Mouse (Mus musculus): Measurements from ENCODE around the gene Tnip1.

Tnip1 gene

DNA sequence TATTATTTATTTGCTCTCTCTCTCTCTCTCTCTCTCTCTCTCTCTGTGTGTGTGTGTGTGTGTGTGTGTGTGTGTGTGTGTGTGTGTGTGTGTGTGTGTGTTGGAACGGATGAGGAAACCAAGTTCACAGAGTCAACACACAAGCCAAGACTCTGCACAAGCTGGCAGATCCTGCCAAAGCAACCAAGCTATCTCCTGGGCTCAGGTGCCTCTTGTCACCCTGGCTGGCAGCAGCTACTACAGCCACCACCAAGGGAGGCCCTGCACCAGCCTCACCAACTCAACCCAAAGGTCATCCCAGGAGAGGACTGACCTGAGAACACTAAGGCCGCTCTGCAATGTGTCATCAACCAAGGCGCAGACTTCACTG is 26.0 kb downstream of the Tnip1 start:
- intact Hi-C loops (cut with DNase I): no loop called here

DNA sequence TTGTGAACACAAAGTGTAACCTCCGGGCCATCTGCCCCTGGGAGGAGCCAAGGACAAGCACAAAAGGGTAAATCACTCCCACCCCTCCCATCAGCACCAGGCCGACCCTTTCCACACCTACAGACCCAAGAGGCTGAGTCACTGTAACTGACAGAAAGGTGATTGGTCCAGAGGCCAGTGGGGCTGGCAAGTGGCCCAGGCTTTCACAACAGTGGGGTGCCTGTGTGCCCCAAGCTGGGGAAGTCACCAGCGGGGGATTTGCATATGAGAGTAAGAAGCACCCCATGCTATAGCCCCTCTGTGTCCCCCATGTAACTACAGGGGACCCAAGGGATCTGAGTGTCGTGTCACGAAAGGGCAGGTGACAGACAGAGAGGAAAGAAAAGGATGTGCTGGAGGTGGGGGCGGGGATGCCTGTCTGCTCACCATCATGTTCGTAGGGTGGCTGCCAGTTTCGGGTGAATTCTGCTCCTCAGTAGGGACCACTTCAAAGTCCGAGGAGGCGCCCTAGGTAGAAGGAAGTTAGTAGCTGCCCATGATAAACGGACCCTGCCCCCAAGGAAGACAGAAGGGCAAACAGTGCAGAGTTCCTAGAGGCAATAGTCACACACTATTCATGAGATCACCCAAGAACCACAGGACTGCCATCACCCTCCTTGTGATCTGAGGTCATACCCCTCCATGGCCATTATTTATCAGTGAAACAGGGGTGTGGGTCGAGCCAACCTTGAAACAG is 26.5 kb downstream of the Tnip1 start:
- intact Hi-C loops (cut with DNase I): no loop called here

DNA sequence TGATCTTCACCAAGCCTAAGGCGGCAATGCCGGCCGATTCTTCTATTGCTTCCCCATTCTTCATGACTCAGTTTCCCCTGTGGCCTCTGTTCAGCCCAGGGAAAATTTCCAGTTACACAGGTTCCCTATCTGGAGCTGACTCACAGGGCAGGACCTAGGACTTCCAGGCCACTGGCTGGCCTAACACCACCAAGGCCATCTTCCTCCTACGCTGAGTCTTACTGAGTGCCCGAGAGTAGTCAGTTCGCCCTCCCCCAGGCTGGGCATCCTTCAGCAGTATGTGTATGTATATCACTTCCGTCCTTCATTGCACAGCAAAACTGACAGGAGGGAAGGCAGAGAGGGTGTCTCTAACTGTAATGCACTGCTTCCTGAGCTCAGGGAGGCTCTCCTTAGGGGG is 28.5 kb downstream of the Tnip1 start:
- intact Hi-C loops (cut with DNase I): no loop called here

DNA sequence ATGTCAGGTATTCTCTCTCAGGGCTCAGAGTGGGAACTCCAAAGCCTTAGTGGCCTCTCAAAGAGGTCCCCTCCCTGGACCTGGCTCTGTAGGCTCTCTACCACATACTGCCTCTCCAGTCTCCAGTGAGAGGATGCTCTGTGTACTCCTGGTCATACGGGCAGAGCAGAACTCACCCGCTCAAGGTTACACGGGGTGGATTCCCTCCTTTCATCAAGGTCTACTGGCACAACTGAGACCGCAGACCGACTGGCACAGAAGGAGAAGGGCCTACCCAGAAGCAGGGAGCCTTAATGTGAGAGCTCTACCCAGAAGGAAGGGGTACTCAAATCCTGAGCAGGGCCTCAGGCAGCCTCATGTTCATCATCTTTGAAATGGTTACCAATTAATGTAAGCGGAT is 30.2 kb downstream of the Tnip1 start:
- intact Hi-C loops (cut with DNase I): no loop called here

DNA sequence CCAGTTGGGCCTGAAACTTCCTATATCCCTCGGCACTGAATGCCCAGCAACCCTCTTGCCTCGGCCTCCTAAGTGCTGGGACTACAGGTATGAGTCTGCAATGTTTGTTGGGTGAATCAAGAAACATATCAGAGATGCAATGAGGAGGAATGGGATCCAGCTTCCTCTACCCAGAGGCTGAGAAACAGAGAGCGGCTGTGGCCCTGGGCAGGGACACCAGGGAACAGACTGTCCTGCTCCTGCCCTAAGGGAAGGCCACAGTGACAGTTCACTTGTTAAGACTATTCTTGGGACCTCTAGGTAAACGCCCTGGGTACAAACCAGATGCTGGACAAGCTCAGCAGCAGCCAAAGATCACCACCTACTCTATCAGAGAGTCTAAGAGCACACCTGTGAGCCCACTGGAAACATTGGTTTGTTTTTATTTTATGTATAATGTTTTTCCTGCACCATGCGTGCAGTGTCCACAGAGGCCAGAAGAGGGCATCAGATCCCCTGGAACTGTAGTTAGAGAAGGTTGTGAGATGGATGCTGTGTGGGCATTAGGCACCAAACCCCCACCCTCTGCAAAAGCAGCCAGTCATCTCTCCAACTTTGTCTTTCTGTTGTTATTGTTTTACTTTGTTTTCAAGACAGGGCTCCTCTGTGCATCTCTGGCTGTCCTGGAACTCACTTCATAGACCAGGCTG is 31.2 kb downstream of the Tnip1 start:
- intact Hi-C loops (cut with DNase I): loop anchor here (2.0 kb wide), 1 partner anchor 53 kb away; no protein-coding TSS in a partner anchor

DNA sequence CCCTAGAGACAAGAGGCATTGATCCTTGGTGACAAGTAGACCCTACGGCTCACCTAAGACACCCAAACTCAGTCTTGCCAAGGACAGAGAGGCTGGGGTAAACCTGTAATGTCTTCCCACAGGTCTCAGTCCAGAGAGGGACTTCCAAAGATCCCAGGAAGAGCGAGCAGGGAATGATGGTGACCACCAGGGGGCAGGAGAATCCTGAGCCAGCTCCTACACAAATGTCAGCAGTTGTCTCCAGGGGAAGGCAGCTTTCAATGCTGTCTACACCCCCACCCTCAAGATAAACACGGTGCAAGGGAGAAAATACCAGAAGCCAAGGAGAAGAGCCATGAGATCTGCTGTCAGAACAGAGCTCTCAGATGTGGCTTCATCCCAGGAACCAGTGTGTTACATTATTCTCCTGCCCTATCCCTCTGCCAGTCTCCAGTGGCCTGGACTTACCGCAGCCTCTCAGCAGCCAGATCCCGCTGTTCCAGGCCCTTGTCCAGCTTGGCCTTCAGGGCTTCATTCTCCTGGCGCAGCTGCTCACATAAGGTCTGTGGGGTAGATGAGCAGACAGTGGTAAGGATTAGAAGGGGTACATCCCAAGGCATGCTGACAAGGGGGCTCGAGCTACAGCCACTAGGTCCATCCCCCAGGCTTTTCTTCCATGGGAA is 32.3 kb downstream of the Tnip1 start:
- intact Hi-C loops (cut with DNase I): loop anchor here (2.0 kb wide), 1 partner anchor 54 kb away; no protein-coding TSS in a partner anchor

DNA sequence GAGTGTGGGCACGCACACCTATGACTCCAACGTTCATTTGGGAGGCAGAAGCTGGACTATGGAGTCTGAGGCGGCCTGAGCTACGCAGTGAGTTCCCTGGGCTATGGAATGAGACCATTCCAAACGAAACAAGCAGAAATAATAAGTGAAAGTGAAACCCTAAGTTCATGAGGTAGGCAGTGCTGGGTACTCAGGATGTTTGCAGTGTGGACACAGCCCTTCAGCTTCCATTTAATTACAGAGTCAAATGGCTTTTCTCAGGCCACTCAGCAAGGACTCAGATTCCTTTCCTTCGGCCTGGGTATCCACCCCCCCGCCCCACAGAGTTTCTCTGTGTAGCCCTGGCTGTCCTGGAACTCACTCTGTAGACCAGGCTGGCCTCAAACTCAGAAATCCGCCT is 33.0 kb downstream of the Tnip1 start:
- intact Hi-C loops (cut with DNase I): loop anchor here (2.0 to 5.0 kb wide), 2 partner anchors 55 to 108 kb away; no protein-coding TSS in a partner anchor

DNA sequence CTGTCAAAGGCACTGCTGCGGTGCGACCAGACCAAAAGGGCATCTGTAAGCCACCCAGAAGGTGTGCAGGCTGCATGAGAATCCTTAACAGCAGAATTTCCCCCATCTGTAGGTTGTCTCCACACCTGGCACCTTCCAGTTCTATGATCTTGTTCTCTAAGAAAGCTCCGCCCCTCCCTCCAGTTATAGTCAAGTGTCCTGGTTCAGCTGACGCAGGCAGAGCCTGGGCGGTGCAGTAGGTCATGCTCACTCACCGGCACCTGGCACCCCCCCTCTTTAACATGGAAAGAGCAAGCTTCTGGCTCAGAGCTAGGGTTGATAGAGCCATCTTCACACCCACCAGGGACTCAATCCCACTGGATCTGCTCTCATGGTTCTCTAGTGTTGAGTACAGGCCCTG is 33.4 kb downstream of the Tnip1 start:
- intact Hi-C loops (cut with DNase I): loop anchor here (5.0 kb wide), 1 partner anchor 108 kb away; no protein-coding TSS in a partner anchor

DNA sequence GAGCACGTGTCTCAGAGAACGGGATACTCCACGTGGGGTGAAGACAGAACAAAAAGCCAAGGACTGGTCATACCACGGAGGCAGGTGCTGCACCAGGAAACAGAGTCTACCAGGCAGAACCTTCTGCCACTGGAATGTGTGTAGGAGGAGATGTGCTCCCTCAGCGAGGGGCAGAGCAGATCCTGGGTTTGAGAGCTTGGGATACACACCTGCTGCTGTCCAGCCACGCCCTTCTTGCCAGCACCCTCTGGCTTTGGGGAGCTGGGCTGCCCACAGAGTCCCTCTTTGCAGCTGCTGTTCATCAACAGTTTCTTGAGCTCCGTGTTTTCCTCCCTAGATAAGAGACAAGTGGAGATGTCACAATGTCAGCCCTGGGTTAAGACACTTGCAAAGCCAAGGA is 33.8 kb downstream of the Tnip1 start:
- intact Hi-C loops (cut with DNase I): loop anchor here (5.0 kb wide), 1 partner anchor 108 kb away; no protein-coding TSS in a partner anchor

DNA sequence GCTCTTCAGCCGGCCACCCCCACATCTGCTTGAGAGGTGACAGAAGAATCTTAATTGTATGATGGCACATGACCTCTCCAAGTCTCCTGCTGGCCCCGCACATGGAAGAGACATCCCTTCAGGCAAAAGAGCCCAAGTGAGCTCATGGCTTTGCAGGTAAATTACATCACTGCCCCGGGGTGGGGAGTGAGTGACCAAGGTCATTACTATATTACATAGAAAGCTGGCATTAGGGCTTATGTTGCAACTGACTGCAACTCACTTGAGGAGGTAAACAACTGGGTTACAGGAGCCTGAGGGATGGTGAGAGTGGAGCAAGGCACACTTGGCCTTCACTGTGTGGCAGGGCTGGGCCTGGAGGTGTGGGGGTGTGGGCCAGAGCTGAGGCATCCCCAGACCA is 34.5 kb downstream of the Tnip1 start:
- intact Hi-C loops (cut with DNase I): loop anchor here (5.0 kb wide), 1 partner anchor 109 kb away; no protein-coding TSS in a partner anchor

DNA sequence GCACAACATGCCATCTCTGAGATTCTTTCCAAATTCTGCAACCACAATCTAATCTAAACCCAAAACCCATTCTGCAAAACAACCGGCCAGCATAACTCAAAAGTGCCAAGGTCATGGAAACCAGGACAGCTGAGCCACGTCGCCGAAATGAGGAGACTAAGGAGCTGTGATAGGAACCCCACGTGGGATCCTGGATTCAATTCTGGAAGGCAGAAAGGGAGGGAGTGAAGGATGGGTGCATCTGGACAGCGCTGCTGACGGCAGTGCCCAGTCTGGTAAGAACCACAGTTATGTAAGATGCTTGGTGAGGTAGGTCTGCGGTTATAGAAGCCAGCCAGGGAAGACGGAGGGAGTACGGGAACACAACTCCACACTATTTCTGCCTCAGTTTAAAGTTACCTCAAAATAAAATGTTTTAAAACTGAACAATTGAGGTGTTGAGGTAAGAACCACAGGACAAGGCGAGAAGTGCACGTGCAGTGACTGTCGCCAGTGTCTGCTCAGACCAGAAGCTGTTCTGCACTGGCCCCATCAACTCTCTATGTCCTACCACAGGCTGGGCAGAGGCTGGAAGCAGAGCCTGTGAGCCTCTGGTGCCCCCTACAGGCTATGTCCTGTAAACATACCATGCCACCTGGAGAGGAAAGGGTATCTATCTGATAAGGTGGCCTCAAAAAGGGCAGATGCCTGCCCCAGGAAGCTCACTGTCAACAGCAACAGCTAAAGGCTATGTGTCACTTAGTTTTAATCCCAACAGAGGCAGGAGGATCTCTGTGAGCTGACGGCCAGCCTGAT is 35.2 kb downstream of the Tnip1 start:
- intact Hi-C loops (cut with DNase I): loop anchor here (1.0 to 5.0 kb wide), 2 partner anchors 48 to 110 kb away; no protein-coding TSS in a partner anchor

DNA sequence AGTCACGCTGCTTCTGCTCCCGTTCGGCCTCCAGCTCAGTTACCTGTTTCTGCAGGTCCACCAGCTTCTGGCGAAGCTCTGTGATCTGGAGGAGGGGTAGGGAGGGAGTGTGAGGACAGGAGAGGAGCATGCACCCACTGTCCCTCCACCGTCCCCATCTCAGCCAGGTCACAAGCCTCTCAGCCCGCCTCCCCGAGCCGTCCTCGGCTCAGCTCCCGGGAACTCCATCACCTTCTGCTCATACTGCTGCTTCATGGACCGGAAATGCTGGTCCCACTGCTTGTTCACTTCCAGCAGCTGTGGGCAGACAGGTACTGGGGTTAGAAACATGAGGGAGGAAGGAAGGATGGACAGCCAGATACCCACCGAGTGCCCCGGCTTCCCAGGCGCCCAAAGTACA is 38.6 kb downstream of the Tnip1 start:
- intact Hi-C loops (cut with DNase I): no loop called here

DNA sequence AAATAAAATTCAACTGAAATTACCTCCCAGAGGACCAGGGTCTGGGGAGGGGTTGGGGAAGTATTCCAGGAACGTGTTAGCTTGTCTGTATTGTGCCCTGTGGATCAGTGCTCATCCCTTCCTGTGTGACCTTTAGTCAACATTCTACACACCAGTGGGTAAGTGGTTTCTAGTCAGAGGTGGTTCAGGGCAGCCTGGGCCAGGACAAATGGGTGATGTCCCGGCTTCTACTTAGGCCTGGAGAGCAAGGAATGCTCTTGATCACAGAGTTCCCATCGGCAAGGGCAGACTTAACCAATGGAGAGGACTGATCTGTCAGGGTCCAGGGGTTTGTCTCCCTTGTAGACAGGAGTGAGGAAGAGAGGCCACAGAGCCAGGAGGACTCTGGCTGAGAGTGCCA is 40.2 kb downstream of the Tnip1 start:
- intact Hi-C loops (cut with DNase I): no loop called here

DNA sequence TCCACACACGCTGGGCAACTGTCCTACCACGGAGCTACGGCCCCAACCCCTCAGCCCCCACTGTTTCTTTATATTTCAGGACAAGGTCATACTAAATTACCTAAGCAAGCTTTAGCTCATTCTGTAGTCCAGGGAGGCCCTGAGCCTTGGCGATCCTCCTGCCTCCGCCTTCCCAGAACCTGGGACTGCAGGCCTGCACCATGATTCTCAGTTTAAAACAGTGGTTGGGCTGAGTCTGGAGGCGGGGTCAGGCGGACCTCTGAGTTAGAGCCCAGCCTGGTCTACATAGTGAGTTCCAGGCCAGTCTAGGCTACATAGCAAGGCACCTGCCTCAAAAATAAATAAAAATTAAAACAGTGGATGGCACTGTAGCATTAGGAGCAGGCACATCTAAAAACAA is 40.9 kb downstream of the Tnip1 start:
- intact Hi-C loops (cut with DNase I): no loop called here

DNA sequence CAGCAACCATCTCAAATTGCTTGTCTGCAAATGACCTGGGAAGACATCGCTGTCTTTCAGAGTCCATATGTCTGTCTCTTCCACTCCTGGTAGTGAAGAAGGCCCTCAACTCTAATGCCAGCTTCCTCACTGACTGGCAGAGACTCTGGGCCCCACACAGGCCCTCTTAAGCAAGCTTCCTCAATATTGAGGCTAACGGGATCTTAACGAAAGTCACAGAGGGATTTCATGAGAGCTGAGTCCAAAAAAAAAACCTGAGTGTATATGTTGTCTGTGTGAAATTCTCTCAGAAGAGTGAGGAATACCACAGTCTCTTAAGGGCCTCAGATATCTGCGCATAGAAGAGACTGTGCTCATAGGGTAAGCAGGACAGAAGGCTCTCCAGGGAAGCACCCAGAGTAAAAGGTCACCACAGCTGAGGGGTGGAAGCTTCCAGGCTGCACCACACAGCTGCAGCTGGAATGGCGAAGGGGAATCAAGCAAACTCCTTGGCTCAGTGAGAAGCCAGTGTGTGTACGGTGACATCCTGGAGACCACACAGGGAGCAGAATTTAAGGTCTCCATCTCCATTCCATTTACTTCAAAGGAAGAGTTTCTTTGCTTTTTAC is 41.6 kb downstream of the Tnip1 start:
- intact Hi-C loops (cut with DNase I): no loop called here

DNA sequence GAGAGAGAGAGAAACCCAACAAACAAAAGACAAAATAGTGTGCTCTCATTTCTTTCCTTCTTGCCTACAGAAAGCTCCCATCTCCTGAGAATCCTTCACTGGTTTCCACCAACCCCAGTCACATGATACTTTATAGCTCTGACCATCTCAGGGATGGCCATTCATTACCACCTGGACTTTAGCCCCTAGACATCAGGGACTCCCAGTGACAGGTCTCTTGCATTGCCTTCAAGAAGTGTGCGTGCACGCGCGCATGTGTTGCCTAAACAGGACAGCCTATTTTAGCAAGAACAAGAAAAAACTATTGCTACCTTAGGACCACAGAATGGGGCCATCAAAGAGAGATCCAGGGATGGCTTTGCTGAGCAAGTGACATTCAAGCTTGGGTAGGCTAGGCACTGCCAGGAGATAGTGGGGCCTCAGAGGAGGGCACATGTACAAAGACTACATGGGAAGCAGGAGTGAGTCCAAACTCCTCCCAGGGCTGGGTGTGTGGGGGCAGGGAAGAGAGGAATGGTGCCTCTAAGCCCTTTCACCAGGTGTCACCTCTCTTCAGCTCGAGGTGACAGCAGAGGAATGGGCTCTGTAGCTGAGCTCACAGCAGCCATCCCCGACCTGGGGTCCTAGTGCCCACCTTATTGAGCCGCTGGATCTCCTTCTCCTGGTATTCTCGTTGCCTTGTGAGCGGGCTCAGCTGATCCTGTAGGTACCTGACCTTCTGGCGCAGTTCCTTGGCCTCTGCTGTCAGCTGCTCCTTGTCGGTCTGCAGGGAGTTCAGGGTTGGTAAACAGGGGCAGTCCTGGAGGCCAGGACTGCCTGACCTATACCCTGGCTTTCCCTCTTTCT is 42.4 kb downstream of the Tnip1 start:
- intact Hi-C loops (cut with DNase I): no loop called here

DNA sequence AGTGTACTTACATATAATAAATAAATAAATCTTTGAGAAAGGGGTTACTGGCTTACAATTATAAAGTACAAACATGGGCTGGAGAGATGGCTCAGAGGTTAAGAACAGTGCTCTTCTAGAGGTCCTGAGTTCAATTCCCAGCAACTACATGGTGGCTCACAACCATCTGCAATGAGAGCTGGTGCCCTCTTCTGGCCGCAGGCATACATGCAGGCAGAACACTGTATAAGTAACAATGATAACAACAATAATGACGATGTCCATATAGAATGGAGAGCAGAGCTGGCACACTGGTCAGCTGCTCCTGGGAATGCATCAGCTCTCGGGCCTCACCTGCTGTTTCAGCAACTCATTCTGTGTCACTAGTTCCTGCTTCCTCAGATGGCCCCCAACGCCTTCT is 44.4 kb downstream of the Tnip1 start:
- intact Hi-C loops (cut with DNase I): no loop called here

DNA sequence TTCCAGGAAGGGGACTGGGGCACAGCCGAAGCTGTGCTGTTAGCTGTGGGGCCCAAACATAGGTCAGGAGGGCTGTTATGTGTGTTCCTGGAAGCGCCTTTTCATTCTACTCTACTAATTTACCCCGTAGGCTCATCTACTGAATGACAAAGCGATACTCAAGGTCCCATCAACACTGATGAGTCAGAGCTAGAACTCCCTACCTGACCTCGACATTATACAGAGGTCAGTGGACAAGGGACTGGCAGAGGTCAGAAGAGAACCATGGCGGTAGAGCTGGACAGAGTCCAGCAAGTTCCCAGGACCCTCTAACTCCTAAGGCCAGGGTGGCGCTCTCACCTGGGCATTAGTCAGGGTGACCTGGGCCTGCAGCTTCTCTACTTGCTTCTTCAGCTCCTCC is 45.3 kb downstream of the Tnip1 start:
- intact Hi-C loops (cut with DNase I): no loop called here

DNA sequence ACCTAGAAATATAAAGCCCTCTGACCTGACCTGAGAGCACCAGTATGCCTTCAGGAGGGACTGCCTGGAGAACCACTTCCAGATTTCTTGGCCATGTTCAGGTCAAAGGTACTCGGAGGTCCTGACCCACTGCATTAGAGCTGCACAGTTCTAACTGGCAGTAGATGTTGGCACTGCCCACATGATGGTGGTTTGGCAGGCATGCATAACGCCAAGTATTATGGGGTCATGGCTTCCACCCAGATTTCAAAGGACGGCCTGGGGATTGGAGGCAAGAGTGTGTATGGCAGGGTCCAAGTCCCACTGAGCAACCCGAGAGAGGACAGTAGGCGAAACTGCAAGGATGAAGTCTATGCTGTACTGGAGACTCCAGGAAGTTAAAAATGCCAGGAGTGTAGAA is 48.9 kb downstream of the Tnip1 start:
- intact Hi-C loops (cut with DNase I): no loop called here

All from adrenal gland (tissue).